Mouse (Mus musculus): ENCODE measurements around the gene Kmt5b.

The Kmt5b gene

DNA sequence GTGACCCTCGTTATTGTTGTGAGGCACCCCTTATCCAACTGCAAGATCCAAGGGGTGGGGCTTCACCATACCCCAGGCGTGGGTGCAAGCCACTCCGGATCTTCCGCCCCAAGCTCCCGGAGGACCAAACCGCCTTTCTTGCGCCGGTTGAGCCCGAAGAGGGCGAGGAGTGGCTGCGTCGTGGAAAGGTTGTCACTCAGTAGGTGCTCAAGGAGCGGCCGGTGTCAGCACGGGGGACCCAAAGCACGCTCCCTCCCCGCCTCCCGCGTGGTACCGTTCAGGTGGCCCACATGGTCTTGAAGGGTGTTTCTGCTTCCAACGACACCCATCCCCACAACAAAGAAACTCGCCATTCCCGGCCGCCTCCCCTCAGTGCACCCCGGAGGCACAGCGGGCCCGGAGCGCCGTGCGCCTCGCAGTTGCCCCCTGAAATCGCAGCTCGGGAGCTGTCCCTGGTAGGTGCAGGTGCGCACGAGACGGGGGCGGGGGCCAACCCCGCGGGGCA, at the start of gene Kmt5b:
Kmt5b (plus strand) TSS at position 146 of the 505 bp plus-strand sequence.
- DNase-seq, result peak; percentile 62

DNA sequence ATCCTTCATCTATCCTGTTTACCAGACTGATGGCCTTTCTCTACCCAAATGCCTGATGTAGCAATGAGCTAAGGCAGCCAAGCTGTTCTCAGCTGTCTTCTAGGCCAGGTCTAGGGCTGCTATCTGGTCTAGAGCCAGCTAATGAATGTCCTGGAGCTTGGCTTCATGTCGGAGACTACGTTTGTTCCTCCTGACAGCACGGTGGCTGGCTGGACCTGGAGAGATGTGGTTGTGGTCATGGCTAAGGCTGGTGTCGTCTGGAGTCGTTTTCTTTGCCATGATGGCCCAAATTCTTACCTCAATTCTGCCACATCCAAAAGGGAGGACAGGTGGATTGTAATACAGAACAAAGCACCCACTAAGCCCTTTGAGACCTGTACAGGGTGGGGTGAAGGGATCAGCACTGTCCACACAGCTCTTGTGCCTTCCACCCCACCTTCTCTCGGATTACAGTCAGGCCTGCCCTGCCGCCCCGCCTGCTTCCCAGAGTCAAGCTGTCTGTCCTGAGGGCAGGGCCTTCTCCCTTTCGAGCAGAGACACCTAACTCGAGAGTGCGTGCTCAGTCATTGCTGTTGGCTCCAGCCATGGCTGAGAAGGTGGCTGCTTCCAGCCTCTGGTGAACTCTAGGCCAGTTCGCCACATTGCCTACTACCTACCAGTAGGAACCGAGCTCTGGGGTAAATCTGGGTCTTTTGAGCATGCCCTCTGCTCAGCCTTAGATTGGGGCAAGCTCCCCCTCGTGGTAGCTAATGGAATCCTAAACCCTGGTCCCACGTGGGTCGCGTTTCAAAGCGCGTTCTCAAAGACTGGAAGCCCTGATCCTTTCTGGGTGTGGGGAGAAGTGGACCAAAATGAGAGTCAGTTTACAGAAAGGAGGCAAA, 48.5 kb upstream of the Kmt5b start:
- DNase-seq, result peak; percentile 60

DNA sequence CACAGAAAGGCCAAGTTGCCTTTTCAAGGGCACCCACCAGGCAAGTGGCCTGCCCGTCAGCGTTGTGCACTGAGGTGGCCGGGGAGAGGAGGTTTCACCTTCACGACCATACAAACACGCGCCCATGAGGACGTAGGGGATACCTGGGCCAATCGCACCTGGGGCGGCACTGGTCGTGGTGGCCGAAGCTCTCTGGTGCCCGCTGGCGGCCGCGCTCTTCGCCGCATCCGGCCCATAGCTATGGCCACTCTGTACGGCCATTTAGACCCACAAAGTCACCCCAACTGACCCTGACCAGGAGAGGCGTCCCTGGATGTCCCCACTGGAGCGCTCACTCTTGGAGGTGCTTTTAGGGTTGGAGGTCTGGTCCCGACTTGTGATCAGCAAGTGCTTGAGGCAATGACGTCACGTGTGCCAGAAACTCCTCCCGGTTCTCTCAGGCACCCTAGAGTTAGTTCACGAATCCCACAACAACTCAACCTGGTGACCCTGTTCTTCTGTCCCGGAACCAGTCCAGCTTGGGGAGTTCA, 47.8 kb upstream of the Kmt5b start:
- DNase-seq, result peak; percentile 61

DNA sequence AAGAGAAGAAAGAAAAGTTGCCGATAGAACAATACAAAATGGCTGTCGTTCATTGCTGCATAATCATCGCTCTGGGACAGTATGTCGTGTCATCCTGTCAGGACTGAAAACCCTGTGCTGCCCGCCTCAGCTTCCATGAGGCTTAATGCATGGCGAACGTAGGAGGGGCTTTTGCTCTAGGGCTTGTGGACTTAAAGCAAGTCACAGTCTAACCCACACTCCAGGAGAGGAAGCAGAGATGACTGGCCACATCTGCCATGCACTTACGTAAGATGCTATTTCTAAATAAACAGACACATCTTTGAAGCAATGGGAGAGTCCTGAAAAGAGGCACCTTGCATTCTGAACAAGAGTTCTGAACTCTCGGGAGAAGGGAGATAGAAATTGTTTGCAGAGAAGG, 44.1 kb upstream of the Kmt5b start:
- no peak for DNase-seq

DNA sequence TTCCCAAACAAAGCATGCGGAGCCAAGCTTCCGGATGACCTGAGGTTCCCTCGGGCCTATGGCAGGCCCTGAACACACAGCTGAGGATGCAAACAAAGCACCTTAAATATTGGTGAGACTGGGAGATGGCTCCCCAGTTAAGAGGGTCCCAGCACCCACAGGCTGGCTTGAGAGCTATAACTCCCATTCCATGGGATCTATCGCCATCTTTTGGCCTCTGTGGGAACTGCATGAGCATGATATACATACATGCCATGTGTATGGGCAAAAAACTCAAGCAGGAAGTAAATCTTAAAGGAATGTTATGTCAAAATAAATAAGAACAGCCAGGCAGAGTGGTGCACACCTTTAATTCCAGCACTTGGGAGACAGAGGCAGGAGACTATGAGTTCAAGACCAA, 43.3 kb upstream of the Kmt5b start:
- DNase-seq, result no peak

DNA sequence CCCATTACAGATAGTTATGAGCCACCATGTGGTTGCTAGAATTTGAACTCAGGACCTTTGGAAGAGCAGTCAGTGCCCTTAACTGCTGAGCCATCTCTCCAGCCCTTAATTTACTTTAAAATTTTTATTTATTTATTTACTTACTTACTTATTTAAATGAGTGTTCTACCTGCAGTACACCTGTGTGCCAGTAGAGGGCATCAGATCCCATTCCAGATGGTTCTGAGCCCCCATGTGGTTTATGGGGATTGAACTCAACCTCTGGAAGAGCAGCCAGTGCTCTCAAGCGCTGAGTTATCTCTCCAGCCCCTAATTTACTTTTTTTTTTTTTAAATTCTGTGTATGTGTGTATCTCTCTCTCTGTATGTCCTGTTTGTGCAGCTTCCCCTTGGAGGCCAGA, 42.4 kb upstream of the Kmt5b start:
- DNase-seq, result no peak

DNA sequence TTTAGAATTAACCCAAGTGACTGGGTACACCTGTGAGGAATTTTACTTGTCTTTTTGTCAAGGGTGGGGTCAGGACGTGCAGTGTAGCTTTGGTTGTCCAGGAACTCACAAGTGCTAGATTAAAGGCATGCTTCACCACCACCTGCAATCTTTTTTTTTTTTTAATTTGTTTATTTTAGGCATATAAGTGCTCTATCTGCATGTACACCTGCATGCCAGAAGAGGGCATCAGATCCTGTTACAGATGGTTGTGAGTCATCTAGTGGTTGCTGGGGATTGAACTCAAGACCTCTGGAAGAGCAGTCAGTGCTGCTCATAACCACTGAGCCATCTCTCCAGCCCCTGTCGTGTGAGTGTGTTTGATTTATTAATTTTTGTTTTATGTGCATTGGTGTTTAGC, 38.3 kb upstream of the Kmt5b start:
- DNase-seq, result no peak

DNA sequence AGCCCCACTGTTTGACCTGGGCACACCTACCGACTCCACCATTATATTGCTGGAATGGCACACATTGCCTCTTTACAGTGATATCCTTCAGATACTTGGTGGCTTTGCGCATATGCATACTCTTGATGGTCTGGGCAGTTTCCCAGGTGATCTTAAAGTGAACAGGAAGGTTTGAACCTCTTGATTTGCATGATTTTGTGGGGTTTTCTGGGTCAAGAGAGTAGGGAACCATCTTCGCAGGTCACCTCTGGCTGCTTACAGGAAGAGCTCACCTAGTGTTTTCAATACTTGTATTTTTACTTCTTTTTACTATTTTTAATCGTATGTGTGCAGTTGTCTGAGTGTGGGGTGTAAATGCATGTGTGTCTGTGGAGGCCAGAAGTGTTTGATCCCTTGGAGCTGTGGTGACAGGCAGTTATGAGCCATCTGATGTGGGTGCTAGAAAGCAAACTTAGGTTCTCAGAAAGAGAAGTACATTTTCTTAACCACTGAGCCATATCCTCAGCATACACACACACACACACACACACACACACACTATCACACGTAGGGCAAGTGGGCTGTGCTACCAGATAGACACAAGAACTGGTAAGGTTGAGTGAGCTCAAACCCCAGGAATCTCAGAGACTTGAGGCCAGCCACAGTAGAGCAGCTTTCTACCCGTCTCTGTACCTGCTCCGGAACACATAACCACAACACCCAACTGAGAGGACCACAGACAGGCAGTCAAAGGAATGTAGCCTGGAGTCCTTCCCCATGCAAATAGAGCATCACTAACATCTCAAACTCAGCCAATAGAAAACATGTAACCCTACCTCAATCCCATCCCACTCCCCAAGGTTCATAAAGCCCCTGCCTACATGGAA, 36.2 kb upstream of the Kmt5b start:
- DNase-seq, result no peak

DNA sequence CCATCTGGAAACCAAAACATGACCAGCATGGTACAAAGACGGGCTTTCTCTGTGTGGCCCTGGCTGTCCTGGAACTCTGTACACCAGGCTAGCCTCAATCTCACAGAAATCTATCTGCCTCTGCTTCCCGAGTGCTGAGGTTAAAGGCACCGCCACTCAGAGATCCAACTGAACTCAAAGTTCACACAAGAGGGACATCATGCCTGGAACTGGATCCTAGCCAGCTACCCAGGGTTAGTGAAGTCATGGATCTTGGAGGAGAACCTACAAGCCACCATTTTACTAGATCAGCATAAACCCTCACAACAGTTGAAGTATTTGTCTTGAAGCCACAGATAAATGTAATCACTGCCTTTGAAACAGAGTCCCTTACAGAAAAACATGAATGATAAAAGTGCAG, 31.2 kb upstream of the Kmt5b start:
- no peak for DNase-seq

DNA sequence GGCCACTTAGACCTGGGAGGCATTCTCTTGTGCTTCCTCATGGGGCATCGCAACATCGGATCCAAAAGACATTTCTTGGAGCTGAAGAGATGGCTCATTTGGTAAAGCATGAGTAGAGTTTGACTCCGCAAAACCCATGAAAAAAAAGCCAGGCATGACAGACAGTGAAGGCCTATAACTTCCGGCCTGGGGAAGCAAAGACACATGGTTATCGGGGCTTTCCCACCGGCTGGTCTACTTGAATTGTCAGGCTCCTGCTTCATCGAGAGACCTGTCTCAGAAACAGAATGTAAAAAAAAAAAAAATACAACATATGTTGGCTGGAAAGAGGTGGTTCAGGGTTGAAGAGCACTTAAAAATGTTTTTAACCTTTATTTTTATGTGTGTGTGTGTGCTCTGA, 27.6 kb upstream of the Kmt5b start:
- no peak for DNase-seq

DNA sequence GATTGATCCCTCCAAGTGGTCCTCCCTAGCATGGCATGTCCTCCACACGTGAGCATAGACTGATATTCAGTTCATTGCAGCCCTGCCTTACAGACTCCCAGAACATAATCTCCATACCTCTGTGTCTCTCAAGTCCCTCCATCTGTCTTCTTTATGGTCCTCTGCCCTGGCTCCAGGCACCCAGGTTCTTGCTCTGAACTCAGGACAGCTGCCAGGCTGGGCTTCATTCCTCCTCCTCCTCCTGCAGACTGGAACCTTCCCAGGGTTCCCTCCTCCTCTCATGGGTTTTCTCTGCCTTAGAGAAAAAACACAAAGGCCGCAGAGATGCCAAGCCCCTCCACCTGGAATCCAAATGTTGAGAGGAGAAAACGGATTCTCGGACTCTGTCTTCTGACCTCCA, 24.5 kb upstream of the Kmt5b start:
- no peak for DNase-seq

DNA sequence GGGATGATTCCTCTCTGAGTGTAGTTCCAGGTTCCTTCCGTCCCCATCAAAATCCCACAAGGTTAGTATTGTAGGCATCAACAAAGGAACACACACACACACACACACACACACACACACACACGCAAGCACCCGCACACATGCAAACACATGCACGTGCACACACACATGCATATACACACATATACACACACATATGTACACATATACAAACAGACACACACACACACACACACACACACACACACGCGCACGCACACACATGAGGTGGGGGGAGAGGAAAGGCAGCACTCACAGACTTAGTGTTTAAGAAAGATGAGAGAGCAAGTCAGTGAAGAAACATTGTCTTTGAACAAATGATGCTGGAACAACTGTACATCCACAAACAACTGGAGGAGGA, 23.9 kb upstream of the Kmt5b start:
- DNase-seq, result no peak

DNA sequence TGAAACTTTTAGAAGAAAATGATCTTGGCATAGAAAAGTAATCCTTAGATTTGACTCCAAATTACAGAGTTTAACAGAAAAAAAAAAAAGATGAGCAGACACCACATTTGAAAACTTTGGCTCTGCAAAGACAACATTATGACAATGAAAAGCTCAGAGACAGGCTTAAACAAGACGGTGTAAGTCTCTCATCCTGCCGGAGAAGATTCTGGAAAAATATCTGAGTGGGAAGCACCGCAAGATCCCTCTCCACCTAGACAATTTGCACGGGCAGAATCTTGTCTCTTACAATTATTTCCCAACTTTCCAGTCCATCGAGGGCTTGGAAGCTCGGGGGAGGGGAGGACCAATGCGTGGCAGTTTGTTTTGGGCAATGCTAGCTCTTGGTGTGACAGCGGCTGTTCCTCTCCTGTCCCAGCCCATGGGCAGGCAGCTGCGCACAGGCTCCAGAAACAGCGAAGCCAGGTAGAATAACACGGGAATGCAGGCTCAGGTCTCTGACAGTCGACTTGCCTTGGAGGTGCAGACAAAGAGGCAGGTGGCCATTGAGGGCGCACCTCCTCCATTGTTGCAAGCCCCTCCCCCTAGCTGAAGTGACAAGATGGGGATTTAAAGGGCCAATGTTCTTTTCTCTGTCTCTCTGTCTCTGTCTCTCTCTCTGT, 23.2 kb upstream of the Kmt5b start:
- DNase-seq, result peak; percentile 59

DNA sequence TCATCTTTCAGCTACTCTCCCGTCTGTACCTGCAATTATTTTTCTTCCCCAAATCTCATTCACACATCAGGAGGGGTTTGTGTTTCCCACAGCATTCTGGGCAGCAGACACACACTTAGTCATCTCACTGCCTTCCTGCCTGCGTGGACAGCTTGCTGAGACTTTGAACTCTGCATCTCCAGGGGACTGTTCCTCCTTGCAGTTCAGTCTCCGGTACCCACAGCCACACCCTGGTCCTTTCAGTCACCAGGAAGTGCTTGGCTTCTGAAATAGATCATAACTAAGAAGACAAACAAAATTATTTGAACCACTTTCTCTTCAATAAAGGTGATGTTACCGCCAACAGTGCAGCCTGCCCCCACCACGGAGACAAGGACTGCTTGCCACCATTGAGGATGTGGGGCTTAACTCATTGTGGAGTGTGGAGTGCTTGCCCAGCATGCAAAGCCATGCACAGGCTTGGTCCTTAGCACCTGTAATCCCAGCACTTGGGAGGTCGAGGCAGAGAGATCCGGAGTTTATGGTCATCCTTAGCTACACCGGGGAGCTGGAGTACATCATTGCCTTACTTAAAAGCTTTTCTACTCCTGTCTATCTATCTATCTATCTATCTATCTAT, 14.5 kb upstream of the Kmt5b start:
- DNase-seq, result no peak

DNA sequence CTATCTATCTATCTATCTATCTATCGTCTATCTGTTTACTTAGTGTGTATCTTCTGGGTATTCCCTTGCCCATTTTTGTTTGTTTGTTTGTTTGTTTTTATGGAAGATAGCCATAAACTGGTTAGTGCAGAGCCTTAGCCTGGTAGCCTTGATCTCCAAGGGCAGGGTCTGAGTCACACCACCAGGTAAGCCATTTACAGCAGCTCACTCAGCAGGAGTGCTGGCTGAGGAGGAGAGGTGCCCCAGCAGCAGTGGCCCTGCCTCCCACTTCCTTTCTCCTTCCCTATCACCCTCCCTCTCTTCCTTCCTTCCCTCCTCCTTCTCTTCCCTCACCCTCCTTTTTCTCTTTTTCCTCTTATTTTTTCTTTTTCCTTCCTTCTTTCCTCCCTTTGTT, 14.0 kb upstream of the Kmt5b start:
- no peak for DNase-seq

DNA sequence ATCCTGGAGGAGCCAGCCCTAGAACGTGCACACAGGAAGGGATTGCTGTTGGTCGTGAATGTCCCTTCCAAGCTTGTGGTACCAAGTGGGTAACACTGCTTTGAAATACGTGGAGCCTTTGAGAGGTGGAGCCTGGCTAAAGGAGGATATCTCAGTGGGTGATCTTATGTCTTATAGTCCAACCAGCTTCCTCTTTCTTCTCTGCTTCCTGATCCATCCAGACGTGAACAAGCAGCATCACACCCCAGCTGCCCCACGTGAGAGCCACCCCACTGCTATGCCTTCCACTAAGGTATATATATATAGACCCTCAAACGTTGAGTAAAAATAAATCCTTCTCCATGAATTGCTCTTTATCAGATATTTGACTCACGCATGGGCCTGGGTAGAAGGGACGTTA, 13.5 kb upstream of the Kmt5b start:
- DNase-seq, result no peak

DNA sequence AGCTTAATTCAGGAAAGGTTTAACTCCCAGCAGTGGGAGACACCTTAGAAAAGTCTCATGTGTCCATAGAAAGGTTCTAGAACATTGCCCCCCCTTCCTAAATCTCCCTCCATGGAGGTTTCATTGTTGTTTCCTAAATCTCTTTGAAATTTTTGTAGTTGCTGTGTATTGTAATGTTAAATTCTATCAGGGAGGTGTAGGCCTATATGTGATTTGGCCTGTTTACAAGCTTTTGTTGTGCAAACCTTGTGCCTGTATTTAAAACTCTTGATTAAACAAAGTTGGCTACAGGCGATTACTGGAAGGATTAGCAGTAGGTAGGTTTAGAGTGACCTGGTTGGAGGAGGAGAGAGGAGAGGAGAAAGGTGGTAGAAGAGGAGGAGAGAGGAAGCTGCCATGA, 9.4 kb upstream of the Kmt5b start:
- no peak for DNase-seq

DNA sequence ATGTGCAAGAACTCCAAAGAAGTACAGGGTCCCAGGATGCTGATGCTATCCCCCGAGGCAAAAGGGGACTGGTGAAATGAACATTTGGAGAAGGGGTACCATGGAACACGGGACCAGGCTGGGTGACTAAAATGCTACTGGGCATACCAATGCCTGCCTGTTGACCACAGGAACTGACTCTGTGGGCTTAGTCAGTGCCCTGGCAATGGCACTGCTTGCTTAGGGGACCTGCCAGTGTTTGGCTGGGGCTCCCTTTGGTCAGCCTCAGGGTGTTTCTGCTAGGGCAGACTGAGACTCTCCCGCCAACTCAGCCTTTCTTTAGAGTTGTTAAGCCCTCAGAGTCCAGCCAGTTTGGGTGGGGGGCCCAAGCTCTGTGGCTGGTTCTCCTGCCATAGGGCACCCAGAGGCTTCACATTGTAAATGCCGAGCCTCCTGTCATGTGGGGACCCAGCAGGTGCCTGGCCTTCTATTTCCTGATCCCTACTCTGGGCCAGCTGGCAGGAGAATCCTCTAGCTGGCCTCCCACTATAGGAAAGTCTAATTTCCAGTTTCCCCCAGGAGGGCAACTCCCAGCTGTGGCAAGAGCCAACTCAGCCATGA, 1.9 kb upstream of the Kmt5b start:
- DNase-seq, result no peak

DNA sequence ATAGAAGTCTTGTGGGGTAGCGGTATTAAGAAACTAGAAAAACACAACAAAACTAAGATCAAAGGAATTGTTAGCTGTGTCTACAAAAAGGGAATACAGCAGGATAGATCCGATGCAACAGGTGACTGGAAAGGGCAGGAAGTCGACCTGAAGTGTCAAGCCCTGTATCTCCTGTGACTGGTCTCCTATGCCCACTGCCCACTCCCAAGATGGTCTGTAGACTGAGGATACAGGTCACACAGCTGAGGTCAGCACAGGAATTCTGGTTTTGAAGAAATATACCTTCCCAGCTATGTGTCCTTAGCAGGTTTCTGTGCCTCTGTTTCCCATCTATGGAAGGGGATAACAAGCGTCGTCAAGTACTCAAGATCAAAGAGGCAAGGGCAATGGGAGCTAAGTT, 843 bp upstream of the Kmt5b start:
- DNase-seq, result no peak

DNA sequence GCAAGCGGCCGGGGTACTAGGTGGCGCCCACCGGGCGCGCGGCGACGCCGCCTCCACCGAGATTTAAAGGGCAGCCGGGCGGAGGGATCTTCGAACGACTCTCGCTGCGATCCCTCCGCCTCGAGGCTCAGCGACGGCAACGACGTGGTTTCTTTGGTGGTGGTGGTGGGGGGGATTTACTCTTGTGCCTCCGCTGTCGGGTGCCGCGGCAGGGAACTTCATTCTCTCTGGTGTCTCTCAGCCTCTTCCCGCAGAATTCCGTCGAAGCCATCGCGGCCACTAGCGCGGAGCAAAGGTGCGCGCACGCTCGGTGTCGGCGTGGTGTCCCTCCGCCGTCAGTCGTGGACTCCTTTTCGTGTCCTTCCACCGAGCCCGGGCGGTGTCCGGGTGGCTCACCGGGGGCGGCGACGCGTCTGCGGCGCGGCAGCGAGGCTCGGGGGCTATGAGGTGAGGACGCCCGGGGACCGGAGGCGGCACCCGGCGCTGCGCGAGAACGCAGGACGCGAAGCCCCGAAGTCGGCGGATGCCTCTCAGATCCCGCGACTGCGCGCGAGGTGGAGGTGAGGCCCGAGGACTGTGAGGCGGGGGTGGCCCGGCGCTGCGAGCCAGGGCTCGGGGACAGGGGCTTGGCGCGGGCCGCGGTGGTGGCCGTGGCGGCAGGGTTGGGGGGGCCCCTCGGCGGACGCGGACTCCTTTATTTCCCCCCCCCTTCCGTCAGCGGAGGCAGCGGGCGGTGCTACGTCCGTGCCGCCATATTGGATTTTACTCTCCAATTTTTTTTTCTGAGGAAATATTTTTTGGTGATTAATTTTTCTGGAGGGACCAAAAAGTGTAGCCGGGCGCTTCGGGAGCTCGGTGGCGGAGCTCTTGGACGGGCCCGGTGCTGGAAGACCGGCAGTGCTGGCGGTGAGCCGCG, 818 bp downstream of the Kmt5b start:
- DNase-seq, result peak; percentile 87

Measured in right cerebral cortex, postnatal 25 days (tissue).